Mouse (Mus musculus) CH12.LX (cell line): ENCODE measurements around the gene Sugct. TPM values are rescaled to one million over a fixed set of nuclear protein-coding genes. Genes with fewer than 3 reads are reported as not detected.

Source experiments
- DNase-seq: peaks from one replicate; pipeline ENCODE4 v3.0.0-alpha.2; 2013; ENCODE audit errors: extremely low read depth
- H3K27ac ChIP-seq: 2 replicates; pipeline ENCODE4 v1.5.1; 2012; ENCODE audit warnings: low read depth, mild to moderate bottlenecking, control low read depth, moderate library complexity; ENCODE audit not compliant: insufficient read depth
- H3K27me3 ChIP-seq: replicated peaks from 2 replicates; pipeline ENCODE3; 2012; ENCODE audit warnings: inconsistent platforms
- H3K36me3 ChIP-seq, 2 experiments: replicated peaks in 1 of 2; 2 replicates each; pipeline versions ENCODE3 to v1.6.1; 2012; ENCODE audit warnings: inconsistent platforms in 1 of 2, low read length in 1 of 2, mild to moderate bottlenecking in 1 of 2, mixed read lengths in 1 of 2, moderate library complexity in 1 of 2; ENCODE audit not compliant: control insufficient read depth in 1 of 2, insufficient read depth in 1 of 2
- H3K4me1 ChIP-seq, 2 experiments: 2 replicates each; pipeline ENCODE4 v1.6.1; 2012; ENCODE audit warnings: inconsistent platforms in 1 of 2, moderate library complexity in 1 of 2; ENCODE audit not compliant: insufficient read depth in 2 of 2, control insufficient read depth in 1 of 2
- H3K4me2 ChIP-seq: 2 replicates; pipeline ENCODE4 v1.6.1; 2012; ENCODE audit warnings: low read depth, mild to moderate bottlenecking, control low read depth; ENCODE audit not compliant: poor library complexity, insufficient read depth, severe bottlenecking
- H3K4me3 ChIP-seq, 3 experiments: fragments of 150-350 bp in 1 of 3; sonication (generic) in 1 of 3; replicated peaks in 1 of 3; 2 replicates each; pipeline versions ENCODE3 to v1.5.1; 2011 to 2012; ENCODE audit warnings: low read depth in 2 of 3, low read length in 2 of 3, mild to moderate bottlenecking in 2 of 3, moderate library complexity in 2 of 3, control low read depth in 1 of 3, improper control_type of control experiment in 1 of 3, inconsistent platforms in 1 of 3, mixed read lengths in 1 of 3; ENCODE audit not compliant: poor library complexity in 1 of 3
- H3K79me2 ChIP-seq: replicated peaks from 2 replicates; pipeline ENCODE4 v1.6.1; 2012; ENCODE audit warnings: mild to moderate bottlenecking, moderate library complexity; ENCODE audit not compliant: control insufficient read depth, poor library complexity, insufficient read depth, severe bottlenecking; ENCODE audit errors: extremely low read depth
- H3K9ac ChIP-seq: 2 replicates; pipeline ENCODE4 v1.6.1; 2012; ENCODE audit warnings: low read depth, mild to moderate bottlenecking, control low read depth, moderate library complexity; ENCODE audit not compliant: insufficient read depth
- H3K9me3 ChIP-seq: replicated peaks from 2 replicates; pipeline ENCODE3; 2012; ENCODE audit warnings: low read length, inconsistent platforms, mixed read lengths
- BHLHE40 ChIP-seq: IDR thresholded peaks from 2 replicates; pipeline ENCODE4 v1.6.1; 2011; ENCODE audit warnings: mild to moderate bottlenecking, low read depth, low read length, improper control_type of control experiment
- CHD1 ChIP-seq: IDR thresholded peaks from 2 replicates; pipeline ENCODE4 v1.6.1; 2012; ENCODE audit warnings: low read depth, low read length, improper control_type of control experiment, inconsistent platforms
- CHD2 ChIP-seq: IDR thresholded peaks from 2 replicates; pipeline ENCODE4 v1.6.1; 2011; ENCODE audit warnings: low read length, improper control_type of control experiment
- EP300 ChIP-seq: IDR thresholded peaks from 2 replicates; pipeline ENCODE4 v1.6.1; 2011; ENCODE audit warnings: low read length, improper control_type of control experiment
- ETS1 ChIP-seq: conservative IDR thresholded peaks from 2 replicates; pipeline ENCODE4 v1.6.1; 2012; ENCODE audit warnings: low read depth, mild to moderate bottlenecking, inconsistent platforms, low read length, improper control_type of control experiment, moderate library complexity
- GABPA ChIP-seq: IDR thresholded peaks from 2 replicates; pipeline ENCODE4 v1.6.1; 2012; ENCODE audit warnings: low read depth, low read length, improper control_type of control experiment, inconsistent platforms; ENCODE audit not compliant: insufficient replicate concordance
- HCFC1 ChIP-seq: IDR thresholded peaks from 2 replicates; pipeline ENCODE4 v1.6.1; 2012; ENCODE audit warnings: low read depth, mild to moderate bottlenecking, inconsistent platforms, low read length, improper control_type of control experiment
- JUN ChIP-seq: IDR thresholded peaks from 2 replicates; pipeline ENCODE4 v1.6.1; 2011; ENCODE audit warnings: low read depth, mild to moderate bottlenecking, low read length, improper control_type of control experiment, moderate library complexity; ENCODE audit not compliant: insufficient read depth
- JUND ChIP-seq: conservative IDR thresholded peaks from 2 replicates; pipeline ENCODE4 v1.6.1; 2011; ENCODE audit warnings: low read depth, low read length, improper control_type of control experiment
- MAFK ChIP-seq: IDR thresholded peaks from 2 replicates; pipeline ENCODE4 v1.6.1; 2011; ENCODE audit warnings: low read length, improper control_type of control experiment; ENCODE audit not compliant: insufficient replicate concordance
- MAZ ChIP-seq: IDR thresholded peaks from 2 replicates; pipeline ENCODE4 v1.6.1; 2012; ENCODE audit warnings: low read depth, mild to moderate bottlenecking, inconsistent platforms, low read length, improper control_type of control experiment, moderate library complexity
- MXI1 ChIP-seq: IDR thresholded peaks from 2 replicates; pipeline ENCODE4 v1.6.1; 2011; ENCODE audit warnings: mild to moderate bottlenecking, low read depth, low read length, improper control_type of control experiment
- MYC ChIP-seq: IDR thresholded peaks from 2 replicates; pipeline ENCODE4 v1.6.1; 2011; ENCODE audit warnings: low read depth, mild to moderate bottlenecking, improper control_type of control experiment, low read length
- NELFE ChIP-seq: IDR thresholded peaks from 2 replicates; pipeline ENCODE4 v1.6.1; 2011; ENCODE audit warnings: low read depth, low read length, improper control_type of control experiment
- PAX5 ChIP-seq: IDR thresholded peaks from 2 replicates; pipeline ENCODE4 v1.6.1; 2012; ENCODE audit warnings: low read length, inconsistent platforms, mixed read lengths
- POLR2A ChIP-seq: IDR thresholded peaks from 2 replicates; pipeline ENCODE4 v1.6.1; 2011; ENCODE audit warnings: low read depth, mild to moderate bottlenecking, improper control_type of control experiment, low read length
- POLR2AphosphoS2 ChIP-seq: IDR thresholded peaks from 2 replicates; pipeline ENCODE4 v1.6.1; 2011; ENCODE audit warnings: low read depth, low read length, improper control_type of control experiment
- RCOR1 ChIP-seq: conservative IDR thresholded peaks from 2 replicates; pipeline ENCODE4 v1.6.1; 2012; ENCODE audit warnings: low read depth, mild to moderate bottlenecking, inconsistent platforms, low read length, improper control_type of control experiment
- SIN3A ChIP-seq: IDR thresholded peaks from 2 replicates; pipeline ENCODE4 v1.6.1; 2012; ENCODE audit warnings: low read length, improper control_type of control experiment, inconsistent platforms
- SMC3 ChIP-seq: IDR thresholded peaks from 2 replicates; pipeline ENCODE4 v1.6.1; 2011; ENCODE audit warnings: low read depth, low read length, improper control_type of control experiment
- TCF12 ChIP-seq: IDR thresholded peaks from 2 replicates; pipeline ENCODE4 v1.6.1; 2014; ENCODE audit warnings: low read depth, mild to moderate bottlenecking, inconsistent platforms, low read length, improper control_type of control experiment
- USF1 ChIP-seq: IDR thresholded peaks from 2 replicates; pipeline ENCODE4 v1.6.1; 2014; ENCODE audit warnings: low read depth, mild to moderate bottlenecking, inconsistent platforms, low read length, improper control_type of control experiment
- USF2 ChIP-seq: conservative IDR thresholded peaks from 2 replicates; pipeline ENCODE4 v1.6.1; 2011; ENCODE audit warnings: low read depth, low read length, improper control_type of control experiment
- ZC3H11A ChIP-seq: IDR thresholded peaks from 2 replicates; pipeline ENCODE4 v1.6.1; 2012; ENCODE audit warnings: low read depth, mild to moderate bottlenecking, inconsistent platforms, low read length, improper control_type of control experiment
- ZKSCAN1 ChIP-seq: IDR thresholded peaks from 2 replicates; pipeline ENCODE4 v1.6.1; 2012; ENCODE audit warnings: low read depth, inconsistent platforms, low read length, improper control_type of control experiment, borderline replicate concordance
- dilution Hi-C: fragments of 300-500 bp; cut with MboI; formaldehyde crosslinking; loops from 2 replicates; pipeline ENCODE4 v1.14.3; 2020; ENCODE audit warnings: low sequenced_read_pairs; ENCODE audit not compliant: extremely low pct_unique_long_range_greater_than_20kb, extremely low pct_ligation_motif_present
- in situ Hi-C: fragments of 300-500 bp; cut with MboI; formaldehyde crosslinking; loops from 3 replicates; pipeline ENCODE4 v1.14.3; 2019; ENCODE audit warnings: low sequenced_read_pairs, low pct_ligation_motif_present, low pct_unique_long_range_greater_than_20kb, mixed read lengths
- polyA plus RNA-seq: library from polyadenylated mRNA; unstranded; fragments of >175 nt; gene quantifications from 2 replicates; pipeline ENCODE4 v1.2.1, GENCODE M21; 2012; ENCODE audit warnings: low read depth; ENCODE audit not compliant: insufficient read length
- total RNA-seq, 2 experiments: library from RNA; depleted of rRNA; stranded (reverse); fragments of 300-350 nt in 1 of 2; fragments of >200 nt in 1 of 2; gene quantifications; 2 replicates each; pipeline ENCODE4 v1.2.3; 2012 to 2014

The Sugct gene
- total and polyA plus RNA-seq, 3 experiments, result 0.42 to 0.87 (median 0.56) TPM

- H3K79me2 ChIP-seq, result peaks cover 3% of the 10 kb centered on the region
- H3K27me3 ChIP-seq, result no peaks in the 10 kb centered on the region
- H3K9ac ChIP-seq, result no peak overlapping the region
- H3K36me3 ChIP-seq, result no peaks in the 10 kb centered on the region
- no peak for DNase-seq
- no peak overlapping the region for H3K4me2 ChIP-seq
- H3K4me1 ChIP-seq, result peaks cover 0 to 5% of the 10 kb centered on the region in 2 experiments; a peak in 2 of 4 replicates
- no peak overlapping the region for H3K27ac ChIP-seq
- H3K4me3 ChIP-seq, result no peak overlapping the region
- H3K9me3 ChIP-seq, result no peaks in the 10 kb centered on the region
- TF ChIP-seq ZKSCAN1 (no peak), ZC3H11A (no peak), PAX5 (no peak), EP300 (no peak), JUND (no peak), TCF12 (no peak), CHD2 (no peak)
- dilution Hi-C loops, result no loop called here
- in situ Hi-C loops, result no loop called here
Observed at GRCm38 (mm10) chr13:17690686-17691085, 4.7 kb downstream of the Sugct start.

- Histone ChIP-seq H3K4me3 (no peak overlapping the region), H3K4me1 (peaks cover 0 to 5% of the 10 kb centered on the region in 2 experiments; a peak in 2 of 4 replicates), H3K36me3 (no peaks in the 10 kb centered on the region), H3K27me3 (no peaks in the 10 kb centered on the region), H3K4me2 (no peak overlapping the region), H3K9ac (no peak overlapping the region), H3K9me3 (no peaks in the 10 kb centered on the region)
- in situ Hi-C loops, result no loop called here
- dilution Hi-C loops, result no loop called here
- TF ChIP-seq JUND (no peak), MXI1 (no peak), BHLHE40 (no peak), POLR2A (no peak), SIN3A (no peak), ETS1 (no peak)
- TF ChIP-seq, all 38 proteins: peak for 0
- DNase-seq, result no peak
- Histone ChIP-seq H3K79me2 (no peaks in the 10 kb centered on the region), H3K27ac (no peak overlapping the region)
Observed at GRCm38 (mm10) chr13:17689461-17689860, 5.9 kb downstream of the Sugct start.

- dilution Hi-C loops, result no loop called here
- H3K36me3 ChIP-seq, result no peaks in the 10 kb centered on the region
- no peak overlapping the region for H3K4me3 ChIP-seq
- in situ Hi-C loops, result no loop called here
- no peaks in the 10 kb centered on the region for H3K9me3 ChIP-seq
- H3K9ac ChIP-seq, result no peak overlapping the region
- no peak for DNase-seq
- no peaks in the 10 kb centered on the region for H3K79me2 ChIP-seq
- H3K27me3 ChIP-seq, result no peaks in the 10 kb centered on the region
- H3K27ac ChIP-seq, result no peak overlapping the region
- H3K4me2 ChIP-seq, result no peak overlapping the region
- peaks cover 0 to 9% of the 10 kb centered on the region in 2 experiments; a peak in 2 of 4 replicates for H3K4me1 ChIP-seq
- TF ChIP-seq EP300 (no peak), NELFE (no peak), USF2 (no peak), SMC3 (no peak), RCOR1 (no peak), MYC (no peak), MAZ (no peak), POLR2AphosphoS2 (no peak), BHLHE40 (no peak), JUND (no peak), ZKSCAN1 (no peak), JUN (no peak), HCFC1 (no peak), CHD1 (no peak), USF1 (no peak), CHD2 (no peak), GABPA (no peak), MXI1 (no peak), MAFK (no peak)
Observed at GRCm38 (mm10) chr13:17671122-17671521, 24.2 kb downstream of the Sugct start.
